Mouse (Mus musculus) liver, embryonic 13.5 days (tissue): ENCODE measurements around the gene Mtch1. TPM values are rescaled to one million over a fixed set of nuclear protein-coding genes. Genes with fewer than 3 reads are reported as not detected.

Experiments used
- ATAC-seq: fragments of 200-750 bp; cut with Nextera tagmentation; 2 replicates; pipeline ENCODE4 v1.8.0; 2017; ENCODE audit warnings: low read depth, mild to moderate bottlenecking, moderate number of reproducible peaks, moderate library complexity
- DNase-seq: peaks from one replicate; pipeline ENCODE4 v3.0.0; 2022
- H3K27ac ChIP-seq: fragments of 300-500 bp; sonication (generic); 2 replicates; pipeline ENCODE4 v1.5.1; 2015; ENCODE audit warnings: moderate library complexity, mild to moderate bottlenecking, inconsistent platforms
- H3K27me3 ChIP-seq: fragments of 300-500 bp; sonication (generic); 2 replicates; pipeline ENCODE4 v1.6.1; 2015; ENCODE audit warnings: mild to moderate bottlenecking, inconsistent platforms
- H3K36me3 ChIP-seq: fragments of 300-500 bp; sonication (generic); 2 replicates; pipeline ENCODE4 v1.6.1; 2015; ENCODE audit warnings: mild to moderate bottlenecking, inconsistent platforms
- H3K4me1 ChIP-seq: fragments of 300-500 bp; sonication (generic); replicated peaks from 2 replicates; pipeline ENCODE4 v1.6.1; 2015; ENCODE audit warnings: inconsistent platforms
- H3K4me2 ChIP-seq: fragments of 300-500 bp; sonication (generic); 2 replicates; pipeline ENCODE4 v1.6.1; 2015; ENCODE audit warnings: inconsistent platforms, mild to moderate bottlenecking, moderate library complexity
- H3K4me3 ChIP-seq: fragments of 300-500 bp; sonication (generic); replicated peaks from 2 replicates; pipeline ENCODE4 v1.5.1; 2015; ENCODE audit warnings: mild to moderate bottlenecking, inconsistent platforms
- H3K9ac ChIP-seq: fragments of 300-500 bp; sonication (generic); 2 replicates; pipeline ENCODE4 v1.6.1; 2015; ENCODE audit warnings: mild to moderate bottlenecking, inconsistent platforms
- H3K9me3 ChIP-seq: fragments of 300-500 bp; sonication (generic); replicated peaks from 2 replicates; pipeline ENCODE4 v1.6.1; 2016; ENCODE audit warnings: inconsistent platforms
- WGBS: fragments of 180-500 bp; shearing (Covaris S2); methylation state at CpG from one replicate; pipeline ENCODE4 v1.1.7; 2015; ENCODE audit not compliant: insufficient replicate concordance; 5-methylcytosine and 5-hydroxymethylcytosine counted together
- polyA plus RNA-seq: library from polyadenylated mRNA; unstranded; fragments of >200 nt; fragmentation: Nextera tagmentation; extraction: Ambion mirVana; gene quantifications from 2 replicates; pipeline ENCODE4 v1.2.1, GENCODE M21; 2015

The Mtch1 gene
- polyA plus RNA-seq, 1 experiment from 2014 or later: 64.0 TPM

DNA sequence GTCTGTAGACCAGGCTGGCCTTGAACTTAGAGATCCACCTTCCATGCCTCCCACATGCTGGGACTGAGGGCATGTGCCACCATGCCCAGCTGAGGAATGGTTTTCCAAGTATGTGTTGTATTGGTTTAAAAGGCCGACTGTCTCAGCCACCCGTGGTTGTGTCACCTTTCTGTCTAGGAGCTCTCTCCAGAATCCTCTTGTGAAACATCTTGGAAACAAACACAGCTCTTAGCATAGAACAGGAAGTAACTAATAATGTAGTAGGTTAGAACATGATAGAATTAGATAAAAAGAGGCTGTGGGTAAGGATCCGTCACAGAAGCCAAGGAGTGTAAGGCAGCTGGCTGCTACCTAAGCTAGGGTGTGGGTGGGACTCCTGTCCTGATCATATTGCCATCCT, 54.7 kb downstream of the Mtch1 start:
- H3K36me3 ChIP-seq: peaks cover 30% of the 10 kb centered on the region

DNA sequence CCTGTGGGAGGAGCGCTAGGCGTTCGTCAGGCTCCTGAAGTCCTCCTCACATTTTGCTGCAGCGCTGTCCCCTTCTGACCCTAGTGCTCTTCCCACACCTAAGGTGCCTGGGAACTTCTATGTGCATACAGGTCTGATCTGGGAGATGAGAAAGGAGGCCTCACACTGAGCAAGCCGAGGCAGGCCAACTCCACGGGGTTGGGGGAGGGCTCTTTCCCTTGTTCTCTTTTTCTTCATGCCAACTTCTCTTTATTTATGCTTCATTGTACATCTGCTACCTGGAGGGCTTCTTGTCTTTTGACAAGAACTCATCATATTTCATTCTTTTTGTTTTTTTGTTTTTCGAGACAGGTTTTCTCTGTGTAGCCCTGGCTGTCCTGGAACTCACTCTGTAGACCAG, 55.9 kb downstream of the Mtch1 start:
- H3K4me2 ChIP-seq: no peak overlapping the region
- peaks cover 9% of the 10 kb centered on the region; the same call in 1 of the 2 replicates for H3K4me1 ChIP-seq
- WGBS: 75% methylated on average over 7 of the region's 7 CpGs
- no peaks in the 10 kb centered on the region for H3K9me3 ChIP-seq
- no peak overlapping the region for H3K4me3 ChIP-seq
- DNase-seq: no peak
- H3K9ac ChIP-seq: no peak overlapping the region
- ATAC-seq: no peak
- no peaks in the 10 kb centered on the region for H3K27me3 ChIP-seq
- peaks cover 28% of the 10 kb centered on the region for H3K36me3 ChIP-seq
- no peak overlapping the region for H3K27ac ChIP-seq

More for the DNA sequence above, 54.7 kb downstream of the Mtch1 start:
- Histone ChIP-seq H3K9ac (no peak overlapping the region), H3K27me3 (no peaks in the 10 kb centered on the region), H3K4me3 (no peak overlapping the region), H3K4me2 (no peak overlapping the region), H3K27ac (no peak overlapping the region), H3K9me3 (no peaks in the 10 kb centered on the region), H3K4me1 (peaks cover 9% of the 10 kb centered on the region; the same call in 1 of the 2 replicates)
- ATAC-seq: no peak
- WGBS: 61% methylated on average over 3 of the region's 3 CpGs
- DNase-seq: no peak

DNA sequence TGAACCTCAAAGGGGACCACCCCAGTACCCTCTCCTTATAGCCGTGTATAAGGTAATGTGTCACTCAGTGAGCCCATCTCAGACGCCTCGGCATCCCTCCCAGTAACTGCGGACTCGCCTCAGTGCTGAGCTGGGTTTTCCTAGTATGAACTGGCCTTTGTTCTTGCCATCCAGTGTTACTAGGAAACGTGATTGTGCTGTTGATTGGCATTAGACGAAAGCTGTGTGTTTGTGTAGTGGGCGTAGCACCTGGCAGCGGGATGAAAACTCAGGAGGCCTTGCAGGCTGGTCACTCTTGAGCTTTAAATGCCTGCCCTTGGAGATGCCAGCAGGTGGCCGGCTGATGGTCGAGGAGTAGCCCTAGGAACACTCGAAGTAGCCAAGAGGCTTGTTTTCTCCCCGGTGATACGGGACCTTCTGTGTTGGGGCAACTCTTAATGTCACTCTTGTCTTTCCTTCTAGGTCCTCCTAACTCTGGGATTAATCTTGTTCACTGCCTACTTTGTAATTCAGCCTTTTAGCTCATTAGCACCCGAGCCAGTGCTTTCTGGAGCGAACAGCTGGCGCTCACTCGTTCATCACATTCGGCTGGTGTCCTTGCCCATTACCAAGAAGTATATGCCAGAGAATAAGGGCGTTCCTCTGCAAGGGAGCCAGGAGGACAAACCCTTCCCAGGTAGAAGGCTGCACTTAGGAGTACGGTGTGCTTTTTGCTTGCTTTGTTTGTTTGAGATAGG, 65.3 kb downstream of the Mtch1 start:
- peaks cover 52% of the 10 kb centered on the region for H3K36me3 ChIP-seq
- H3K4me1 ChIP-seq: no peaks in the 10 kb centered on the region
- no peak overlapping the region for H3K27ac ChIP-seq
- H3K4me2 ChIP-seq: no peak overlapping the region
- no peak for ATAC-seq
- no peaks in the 10 kb centered on the region for H3K27me3 ChIP-seq
- no peak for DNase-seq
- no peaks in the 10 kb centered on the region; the same call in 1 of the 2 replicates for H3K9me3 ChIP-seq
- H3K4me3 ChIP-seq: no peak overlapping the region
- H3K9ac ChIP-seq: no peak overlapping the region
- 85% methylated on average over 21 of the region's 21 CpGs for WGBS

Other genes with a start within 250 kb of the Mtch1 start
- 4.4 and 5.3 TPM in 2 replicates for gene Rab44, start 233.8 kb downstream of the Mtch1 start, polyA plus RNA-seq
- gene Cpne5, start 109.8 kb downstream of the Mtch1 start, polyA plus RNA-seq: 0.27 and 0.34 TPM in 2 replicates
- 117 and 120 TPM in 2 replicates for gene Ppil1, start 83.7 kb downstream of the Mtch1 start, polyA plus RNA-seq
- gene BC004004, start 79.1 kb downstream of the Mtch1 start, polyA plus RNA-seq: 54.2 and 55.3 TPM in 2 replicates
- gene Pi16, start 30.3 kb downstream of the Mtch1 start, polyA plus RNA-seq: 0.30 and 0.32 TPM in 2 replicates
- 4.5 and 5.0 TPM in 2 replicates for gene Fgd2, start 13.0 kb upstream of the Mtch1 start, polyA plus RNA-seq
- gene Pim1, start 142.8 kb upstream of the Mtch1 start, polyA plus RNA-seq: 105 and 110 TPM in 2 replicates
- not detected in 2 replicates for gene Gm17657, start 201.7 kb upstream of the Mtch1 start, polyA plus RNA-seq
- 3.2 and 4.9 TPM in 2 replicates for gene Tbc1d22b, start 201.9 kb upstream of the Mtch1 start, polyA plus RNA-seq
- gene Tmem217, start 204.5 kb upstream of the Mtch1 start, polyA plus RNA-seq: 0.23 TPM in 2 replicates